Mouse (Mus musculus): ENCODE data around the gene Rgs19.

Rgs19 gene

GRCm38 (mm10) chr2:181683381-181683780, 10.4 kb downstream of the Rgs19 start:
- DNase-seq (ENCODE audit: low spot score) = no peak

GRCm38 (mm10) chr2:181681978-181682377, 11.8 kb downstream of the Rgs19 start:
- no peak for DNase-seq (ENCODE audit: low spot score)

GRCm38 (mm10) chr2:181680716-181681117, 13.1 kb downstream of the Rgs19 start:
- peak; percentile 36 for DNase-seq (ENCODE audit: low spot score)

- DNase-seq (ENCODE audit: low spot score) = peak; percentile 73
These were observed 13.6 kb downstream of the Rgs19 start, which contains the start of gene Tcea2 for GRCm38 (mm10) chr2:181679951-181680715. Gene Tcea2, plus strand, starts transcription at chr2:181680310.

- peak; percentile 88 for DNase-seq (ENCODE audit: low spot score)
These were observed 15.0 kb downstream of the Rgs19 start for GRCm38 (mm10) chr2:181678780-181679179.

GRCm38 (mm10) chr2:181677755-181678098, 16.1 kb downstream of the Rgs19 start:
- no peak for DNase-seq (ENCODE audit: low spot score)

GRCm38 (mm10) chr2:181677096-181677754, 16.6 kb downstream of the Rgs19 start:
- DNase-seq (ENCODE audit: low spot score) = no peak

GRCm38 (mm10) chr2:181676424-181676823, 17.4 kb downstream of the Rgs19 start:
- DNase-seq (ENCODE audit: low spot score) = peak; percentile 62

GRCm38 (mm10) chr2:181675454-181675853, 18.3 kb downstream of the Rgs19 start:
- peak; percentile 85 for DNase-seq (ENCODE audit: low spot score)

- no peak for DNase-seq (ENCODE audit: low spot score)
These were observed 18.8 kb downstream of the Rgs19 start for GRCm38 (mm10) chr2:181674934-181675333.

GRCm38 (mm10) chr2:181673501-181673900, 20.3 kb downstream of the Rgs19 start:
- DNase-seq (ENCODE audit: low spot score) = peak; percentile 39

GRCm38 (mm10) chr2:181671984-181672383, 21.8 kb downstream of the Rgs19 start:
- DNase-seq (ENCODE audit: low spot score) = no peak

GRCm38 (mm10) chr2:181671326-181671725, 22.5 kb downstream of the Rgs19 start, which contains the start of gene Sox18:
Gene Sox18, minus strand, starts transcription at chr2:181671640.
- DNase-seq (ENCODE audit: low spot score) = peak; percentile 60

- DNase-seq (ENCODE audit: low spot score) = no peak
These were observed 22.9 kb downstream of the Rgs19 start for GRCm38 (mm10) chr2:181670913-181671311.

GRCm38 (mm10) chr2:181670285-181670912, 23.4 kb downstream of the Rgs19 start:
- DNase-seq (ENCODE audit: low spot score) = peak; percentile 33

GRCm38 (mm10) chr2:181663298-181663630, 30.5 kb downstream of the Rgs19 start:
- no peak for DNase-seq (ENCODE audit: low spot score)

- no peak for DNase-seq (ENCODE audit: low spot score)
These were observed 31.0 kb downstream of the Rgs19 start for GRCm38 (mm10) chr2:181662620-181663297.

GRCm38 (mm10) chr2:181659609-181660055, 34.1 kb downstream of the Rgs19 start:
- peak; percentile 89 for DNase-seq (ENCODE audit: low spot score)

GRCm38 (mm10) chr2:181658930-181659555, 34.7 kb downstream of the Rgs19 start:
- DNase-seq (ENCODE audit: low spot score) = peak; percentile 75

GRCm38 (mm10) chr2:181658528-181658927, 35.2 kb downstream of the Rgs19 start:
- no peak for DNase-seq (ENCODE audit: low spot score)

GRCm38 (mm10) chr2:181657441-181657840, 36.3 kb downstream of the Rgs19 start:
- DNase-seq (ENCODE audit: low spot score) = no peak

- no peak for DNase-seq (ENCODE audit: low spot score)
These were observed 37.0 kb downstream of the Rgs19 start, which contains the start of gene Gm29797 for GRCm38 (mm10) chr2:181656734-181657133. Gene Gm29797, plus strand, starts transcription at chr2:181657034.

Data from embryo, embryonic 10 days (tissue).